Mouse (Mus musculus) neural tube, embryonic 11.5 days (tissue): ENCODE measurements around the gene Irgm2. TPM values are rescaled to one million over a fixed set of nuclear protein-coding genes. Genes with fewer than 3 reads are reported as not detected.
"Not testable (repeated sequence)": the region's sequence is repeated elsewhere in the genome, so short reads cannot be mapped to it uniquely, and the experiment has no call there.

Experiments used
- ATAC-seq: fragments of 200-750 bp; cut with Nextera tagmentation; 2 replicates; pipeline ENCODE4 v1.8.0; 2017; ENCODE audit warnings: moderate number of reproducible peaks, mild to moderate bottlenecking, moderate TSS enrichment, moderate library complexity; ENCODE audit not compliant: insufficient read depth, low FRiP score, low TSS enrichment
- DNase-seq: peaks from one replicate; pipeline ENCODE4 v3.0.0-alpha.2; 2015; ENCODE audit warnings: low spot score
- H3K27ac ChIP-seq: fragments of 300-500 bp; sonication (generic); 2 replicates; pipeline ENCODE4 v1.5.1; 2014; ENCODE audit warnings: low read depth, mild to moderate bottlenecking, low read length
- H3K27me3 ChIP-seq: fragments of 300-500 bp; sonication (generic); 2 replicates; pipeline ENCODE4 v1.6.1; 2014; ENCODE audit warnings: mild to moderate bottlenecking, low read length, mixed read lengths; ENCODE audit not compliant: control insufficient read depth, insufficient read depth
- H3K36me3 ChIP-seq: fragments of 300-500 bp; sonication (generic); 2 replicates; pipeline ENCODE4 v1.6.1; 2014; ENCODE audit warnings: mild to moderate bottlenecking, low read length, moderate library complexity, mixed read lengths; ENCODE audit not compliant: control insufficient read depth, insufficient read depth
- H3K4me1 ChIP-seq: fragments of 300-500 bp; sonication (generic); 2 replicates; pipeline ENCODE4 v1.6.1; 2014; ENCODE audit warnings: low read length, mixed read lengths; ENCODE audit not compliant: control insufficient read depth, insufficient read depth
- H3K4me2 ChIP-seq: fragments of 300-500 bp; sonication (generic); 2 replicates; pipeline ENCODE4 v1.6.1; 2014; ENCODE audit warnings: low read depth, mild to moderate bottlenecking, moderate library complexity
- H3K4me3 ChIP-seq: fragments of 300-500 bp; sonication (generic); 2 replicates; pipeline ENCODE4 v1.5.1; 2014; ENCODE audit warnings: low read depth, low read length
- H3K9ac ChIP-seq: fragments of 300-500 bp; sonication (generic); 2 replicates; pipeline ENCODE4 v1.6.1; 2014; ENCODE audit warnings: mild to moderate bottlenecking, low read length
- H3K9me3 ChIP-seq: fragments of 300-500 bp; sonication (generic); 2 replicates; pipeline ENCODE4 v1.6.1; 2016; ENCODE audit warnings: low read length; ENCODE audit not compliant: control insufficient read depth
- WGBS: fragments of 180-500 bp; shearing (Covaris S2); extraction: QIAGEN DNeasy Blood & Tissue Kit; methylation state at CpG from one replicate; pipeline ENCODE4 v1.1.7; 2014; 5-methylcytosine and 5-hydroxymethylcytosine counted together
- polyA plus RNA-seq: library from polyadenylated mRNA; unstranded; fragments of >200 nt; fragmentation: Nextera tagmentation; extraction: Ambion mirVana; gene quantifications from 2 replicates; pipeline ENCODE4 v1.2.1, GENCODE M21; 2014

Irgm2 gene
- polyA plus RNA-seq, 1 experiment from 2014 or later: 0.72 TPM

DNA sequence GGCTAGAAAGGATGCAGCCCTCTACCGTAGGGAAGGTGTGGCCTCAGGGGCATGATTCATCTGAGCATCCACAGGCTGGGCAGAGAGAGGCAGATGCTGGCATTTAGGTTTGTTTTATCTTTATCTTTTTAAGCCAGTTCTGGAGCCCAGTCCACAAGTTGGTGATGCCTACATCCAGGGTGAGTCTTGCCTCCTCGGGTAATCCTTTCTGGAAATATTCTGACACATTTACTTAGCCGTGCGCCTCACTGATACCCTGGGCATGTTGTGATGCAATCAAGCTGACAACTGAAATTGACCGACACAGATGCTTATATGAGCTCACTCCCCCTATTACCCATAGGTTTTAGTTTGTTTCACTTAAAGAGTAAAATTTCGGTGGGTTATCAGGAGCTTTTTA is 17.4 kb downstream of the Irgm2 start:
- Histone ChIP-seq H3K4me3 (no peak overlapping the region), H3K27me3 (no peaks in the 10 kb centered on the region), H3K9ac (no peak overlapping the region), H3K9me3 (no peaks in the 10 kb centered on the region), H3K36me3 (no peaks in the 10 kb centered on the region), H3K4me1 (0 out of 2 replicates have a peak, but pooled peaks cover 4% of the 10 kb centered on the region), H3K4me2 (no peak overlapping the region), H3K27ac (no peak overlapping the region)
- DNase-seq (no peak), ATAC-seq (no peak)
- WGBS: 85% methylated on average over 6 of the region's 6 CpGs

DNA sequence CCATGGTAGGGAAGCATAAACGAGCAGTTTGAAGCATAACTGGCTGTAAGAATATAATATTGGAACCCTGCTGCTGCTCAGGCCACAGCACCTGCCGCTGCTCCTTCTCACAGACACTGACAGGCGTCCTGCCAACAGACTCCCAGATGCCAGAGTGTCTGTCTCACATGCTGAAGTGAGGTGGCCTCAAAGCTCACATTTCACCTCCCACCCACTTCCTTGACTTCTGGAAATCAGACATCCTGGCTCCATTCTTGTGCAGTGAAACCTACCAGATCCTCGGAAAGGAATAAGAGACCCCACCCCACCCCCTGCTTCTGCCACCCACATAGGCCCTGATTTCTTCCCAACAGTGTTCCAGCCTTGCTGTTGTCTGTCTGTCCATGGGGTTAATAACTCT is 24.3 kb downstream of the Irgm2 start:
- WGBS: 60% methylated on average over 4 of the region's 4 CpGs
- no peaks in the 10 kb centered on the region for H3K36me3 ChIP-seq
- no peaks in the 10 kb centered on the region for H3K4me1 ChIP-seq
- H3K4me2 ChIP-seq: no peak overlapping the region
- no peak for ATAC-seq
- no peaks in the 10 kb centered on the region for H3K9me3 ChIP-seq
- DNase-seq: no peak
- no peak overlapping the region for H3K4me3 ChIP-seq
- no peak overlapping the region for H3K27ac ChIP-seq
- no peaks in the 10 kb centered on the region for H3K27me3 ChIP-seq
- H3K9ac ChIP-seq: no peak overlapping the region

DNA sequence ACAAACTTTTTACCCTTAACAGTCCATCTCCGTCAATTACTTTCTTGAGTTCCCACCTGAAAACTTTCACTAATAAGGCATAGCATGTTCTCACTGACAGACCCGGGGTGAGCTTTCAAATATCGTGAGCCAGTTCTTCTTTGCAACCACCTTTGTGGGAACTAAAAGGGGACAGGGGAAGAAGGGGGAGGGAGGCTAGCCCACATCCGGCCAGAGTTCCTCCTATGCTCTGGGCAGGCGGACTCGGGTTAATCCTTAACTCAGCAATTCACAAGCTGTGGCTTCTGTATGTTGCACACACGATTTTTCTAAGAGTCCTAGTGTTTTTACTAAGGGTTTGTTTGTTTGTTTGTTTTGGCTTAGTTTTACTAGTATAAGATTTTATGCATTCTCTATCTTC is 24.9 kb downstream of the Irgm2 start:
- Histone ChIP-seq H3K36me3 (no peaks in the 10 kb centered on the region), H3K9me3 (no peaks in the 10 kb centered on the region)

DNA sequence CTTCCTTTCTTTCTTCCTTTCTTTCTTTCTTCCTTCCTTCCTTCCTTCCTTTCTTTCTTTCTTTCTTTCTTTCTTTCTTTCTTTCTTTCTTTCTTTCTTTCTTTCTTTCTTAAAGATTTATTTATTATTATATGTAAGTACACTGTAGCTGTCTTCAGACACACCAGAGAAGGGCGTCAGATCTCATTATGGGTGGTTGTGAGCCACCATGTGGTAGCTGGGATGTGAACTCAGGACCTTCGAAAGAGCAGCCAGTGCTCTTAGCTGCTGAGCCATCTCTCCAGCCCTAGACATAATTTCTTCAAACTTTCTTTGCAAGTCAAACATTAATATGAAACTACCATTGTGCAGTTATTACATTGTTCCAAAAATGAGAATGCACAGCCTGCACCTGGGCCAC is 25.5 kb downstream of the Irgm2 start:
- H3K9me3 ChIP-seq, H3K4me3 ChIP-seq, H3K4me2 ChIP-seq, H3K36me3 ChIP-seq, DNase-seq, H3K4me1 ChIP-seq, H3K27ac ChIP-seq, ATAC-seq, H3K9ac ChIP-seq, H3K27me3 ChIP-seq: not testable (repeated sequence)
- 80% methylated on average over 2 of the region's 2 CpGs for WGBS

More for the DNA sequence above, 24.9 kb downstream of the Irgm2 start:
- H3K4me2 ChIP-seq: no peak overlapping the region
- DNase-seq (no peak), ATAC-seq (no peak)
- H3K27me3 ChIP-seq: no peaks in the 10 kb centered on the region
- H3K4me3 ChIP-seq: no peak overlapping the region
- H3K4me1 ChIP-seq: no peaks in the 10 kb centered on the region
- H3K9ac ChIP-seq: no peak overlapping the region
- H3K27ac ChIP-seq: no peak overlapping the region
- WGBS: 51% methylated on average over 7 of the region's 7 CpGs

DNA sequence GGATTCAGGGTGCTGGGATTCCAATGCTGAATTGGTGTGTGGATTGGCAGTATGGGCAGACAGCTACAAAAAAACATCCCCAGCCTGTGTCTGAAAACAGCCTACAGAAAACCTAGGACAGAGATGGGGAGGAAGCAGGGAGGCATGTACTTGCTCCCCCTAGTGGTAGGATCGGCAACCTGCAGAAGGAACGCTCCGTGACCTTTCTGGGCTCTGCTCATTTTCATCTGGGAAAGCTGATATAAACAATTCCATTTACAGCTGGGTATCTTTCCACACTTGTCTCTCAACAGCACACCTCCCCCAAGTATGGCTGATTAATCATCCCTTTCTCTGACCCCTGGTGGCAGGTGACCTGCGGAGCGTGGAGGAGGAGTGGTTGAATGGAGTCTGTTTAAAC is 26.2 kb downstream of the Irgm2 start:
- H3K4me3 ChIP-seq: no peak overlapping the region
- H3K27ac ChIP-seq: no peak overlapping the region
- DNase-seq (peak; percentile 81), ATAC-seq (no peak)
- no peaks in the 10 kb centered on the region for H3K27me3 ChIP-seq
- H3K9ac ChIP-seq: no peak overlapping the region
- WGBS: 8% methylated on average over 5 of the region's 5 CpGs
- H3K9me3 ChIP-seq: no peaks in the 10 kb centered on the region
- no peaks in the 10 kb centered on the region for H3K4me1 ChIP-seq
- no peak overlapping the region for H3K4me2 ChIP-seq
- H3K36me3 ChIP-seq: no peaks in the 10 kb centered on the region

DNA sequence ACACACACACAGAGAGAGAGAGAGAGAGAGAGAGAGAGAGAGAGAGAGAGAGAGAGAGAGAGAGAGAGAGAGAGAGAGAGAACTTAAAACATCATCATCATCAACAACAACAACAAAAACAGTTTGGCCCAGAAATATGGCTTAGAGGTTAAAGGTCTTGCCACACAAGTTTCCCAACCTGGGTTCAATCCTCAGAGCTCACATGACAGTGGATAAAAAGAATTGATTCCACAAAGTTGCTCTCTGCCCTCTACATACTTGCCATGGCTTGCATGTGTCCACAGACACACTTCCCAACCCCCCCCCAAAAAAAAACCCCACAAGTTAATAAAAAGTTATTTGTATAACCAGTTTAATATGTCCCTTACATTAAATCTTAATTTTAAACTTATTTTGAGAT is 27.0 kb downstream of the Irgm2 start:
- Histone ChIP-seq H3K27ac (no peak overlapping the region), H3K4me2 (no peak overlapping the region), H3K27me3 (no peaks in the 10 kb centered on the region), H3K9me3 (no peaks in the 10 kb centered on the region), H3K4me3 (no peak overlapping the region), H3K9ac (no peak overlapping the region), H3K4me1 (no peaks in the 10 kb centered on the region), H3K36me3 (no peaks in the 10 kb centered on the region)
- ATAC-seq (no peak), DNase-seq (no peak)

DNA sequence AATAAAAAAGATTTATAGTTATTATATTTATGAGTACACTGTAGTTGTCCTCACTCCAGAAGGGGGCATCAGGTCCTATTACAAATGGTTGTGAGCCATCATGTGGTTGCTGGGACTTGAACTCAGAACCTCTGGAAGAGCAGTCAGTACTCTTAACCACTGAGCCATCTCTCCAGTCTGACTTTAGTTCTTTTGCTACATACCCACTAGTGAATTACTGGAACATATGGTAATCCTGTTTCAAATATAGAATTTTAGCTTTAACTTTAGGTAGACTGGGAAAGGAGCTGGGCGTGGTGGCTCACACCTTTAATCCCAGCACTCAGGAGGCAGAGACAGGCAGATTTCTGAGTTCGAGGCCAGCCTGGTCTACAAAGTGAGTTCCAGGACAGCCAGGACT is 28.6 kb downstream of the Irgm2 start:
- not testable (repeated sequence) for H3K9ac ChIP-seq, H3K27ac ChIP-seq, ATAC-seq, H3K4me2 ChIP-seq, H3K4me1 ChIP-seq, H3K9me3 ChIP-seq, H3K27me3 ChIP-seq, H3K36me3 ChIP-seq, H3K4me3 ChIP-seq, DNase-seq
- 94% methylated on average over 1 of the region's 2 CpGs for WGBS

DNA sequence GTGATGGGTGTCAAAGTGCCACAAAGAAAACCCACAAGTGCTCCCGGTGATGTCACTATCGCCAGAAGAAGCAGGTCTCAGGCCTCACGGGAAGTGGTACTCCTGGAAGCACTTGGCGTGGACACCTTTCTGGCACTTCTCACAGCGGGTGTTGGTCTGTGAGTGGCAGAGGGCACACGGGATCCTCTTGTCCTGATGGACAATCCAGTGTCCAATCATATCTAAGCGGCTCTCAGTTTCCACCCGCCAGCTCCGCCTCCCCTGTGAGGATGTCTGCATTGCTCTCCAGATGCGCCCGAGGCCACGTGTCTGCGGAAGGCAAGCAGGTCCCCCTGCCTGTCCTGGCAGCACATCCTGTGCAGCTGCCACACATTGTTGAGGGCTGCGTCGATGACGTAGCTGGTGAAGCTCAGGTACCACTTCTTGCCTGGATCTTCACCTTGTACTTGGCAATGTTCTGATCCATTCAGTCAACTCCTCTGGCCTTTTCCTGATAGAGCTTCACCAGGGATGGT is 31.0 kb downstream of the Irgm2 start:
- no peak overlapping the region for H3K9ac ChIP-seq
- H3K9me3 ChIP-seq: no peaks in the 10 kb centered on the region
- no peaks in the 10 kb centered on the region for H3K4me1 ChIP-seq
- H3K27me3 ChIP-seq: no peaks in the 10 kb centered on the region
- WGBS: 66% methylated on average over 16 of the region's 16 CpGs
- no peak overlapping the region for H3K27ac ChIP-seq
- no peak overlapping the region for H3K4me2 ChIP-seq
- ATAC-seq (no peak), DNase-seq (no peak)
- no peaks in the 10 kb centered on the region for H3K36me3 ChIP-seq
- no peak overlapping the region for H3K4me3 ChIP-seq

DNA sequence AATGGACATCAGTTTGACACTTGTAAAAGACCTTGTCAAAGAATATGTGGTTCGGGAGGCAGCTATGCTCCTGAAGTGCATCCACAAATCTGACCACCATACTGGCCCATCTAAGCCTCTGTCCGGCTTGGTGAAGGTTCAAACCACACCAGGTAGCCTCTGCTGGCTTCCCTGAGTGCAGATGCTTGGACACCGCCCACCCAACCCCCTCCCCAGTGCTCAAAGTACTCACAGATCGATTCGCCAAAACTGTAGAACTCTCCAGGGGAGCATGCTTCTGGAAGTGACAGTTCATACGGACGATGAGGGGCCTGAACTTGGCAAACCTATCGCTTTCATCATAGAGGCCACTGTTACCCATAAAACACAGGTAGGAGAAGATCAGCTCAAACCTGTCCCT is 31.7 kb downstream of the Irgm2 start:
- DNase-seq (no peak), ATAC-seq (no peak)
- Histone ChIP-seq H3K4me1 (no peaks in the 10 kb centered on the region), H3K27ac (no peak overlapping the region), H3K9ac (no peak overlapping the region), H3K4me3 (no peak overlapping the region), H3K9me3 (no peaks in the 10 kb centered on the region), H3K4me2 (no peak overlapping the region), H3K36me3 (no peaks in the 10 kb centered on the region), H3K27me3 (no peaks in the 10 kb centered on the region)
- WGBS: 85% methylated on average over 8 of the region's 8 CpGs
